Mouse (Mus musculus) midbrain, embryonic 10.5 days (tissue): ENCODE results near the gene Trarg1. TPM values are rescaled to one million over a fixed set of nuclear protein-coding genes. Genes with fewer than 3 reads are reported as not detected.
"Not testable (repeated sequence)": the region's sequence is repeated elsewhere in the genome, so short reads cannot be mapped to it uniquely, and the experiment has no call there.

Experiments
- DNase-seq: peaks from one replicate; pipeline ENCODE4 v3.0.0-alpha.2; 2017; ENCODE audit warnings: low spot score
- H3K27ac ChIP-seq: fragments of 300-500 bp; sonication (generic); replicated peaks from 2 replicates; pipeline ENCODE4 v1.5.1; 2016; ENCODE audit warnings: mild to moderate bottlenecking
- H3K27me3 ChIP-seq: fragments of 300-500 bp; sonication (generic); 2 replicates; pipeline ENCODE4 v1.6.1; 2016; ENCODE audit warnings: low read depth, mild to moderate bottlenecking; ENCODE audit not compliant: poor library complexity, severe bottlenecking
- H3K36me3 ChIP-seq: fragments of 300-500 bp; sonication (generic); 2 replicates; pipeline ENCODE4 v1.6.1; 2016; ENCODE audit warnings: mild to moderate bottlenecking, moderate library complexity
- H3K4me1 ChIP-seq: fragments of 300-500 bp; sonication (generic); 2 replicates; pipeline ENCODE4 v1.6.1; 2016
- H3K4me3 ChIP-seq: fragments of 300-500 bp; sonication (generic); 2 replicates; pipeline ENCODE4 v1.5.1; 2016; ENCODE audit warnings: mild to moderate bottlenecking, moderate library complexity
- H3K9me3 ChIP-seq: fragments of 300-500 bp; sonication (generic); replicated peaks from 2 replicates; pipeline ENCODE4 v1.6.1; 2016; ENCODE audit warnings: mild to moderate bottlenecking
- WGBS: fragments of 180-500 bp; shearing (Covaris S2); methylation state at CpG from one replicate; pipeline ENCODE4 v1.1.7; 2016; 5-methylcytosine and 5-hydroxymethylcytosine counted together
- polyA plus RNA-seq: library from polyadenylated mRNA; unstranded; fragments of >200 nt; fragmentation: Nextera tagmentation; extraction: Ambion mirVana; gene quantifications from 2 replicates; pipeline ENCODE4 v1.2.1, GENCODE M21; 2016

The Trarg1 gene
- 0.05 TPM in 1 of 2 replicates, not detected in the other for polyA plus RNA-seq

- not testable (repeated sequence) for H3K27ac ChIP-seq, H3K36me3 ChIP-seq, H3K9me3 ChIP-seq, DNase-seq, H3K4me1 ChIP-seq, H3K4me3 ChIP-seq
- WGBS: 42% methylated on average over 6 of the region's 8 CpGs
- H3K27me3 ChIP-seq: peaks cover 32% of the 10 kb centered on the region
Observed at GRCm38 (mm10) chr11:76679508-76679907, at the start of gene Trarg1. TSS of gene Trarg1 (plus strand) at chr11:76679808.

DNA sequence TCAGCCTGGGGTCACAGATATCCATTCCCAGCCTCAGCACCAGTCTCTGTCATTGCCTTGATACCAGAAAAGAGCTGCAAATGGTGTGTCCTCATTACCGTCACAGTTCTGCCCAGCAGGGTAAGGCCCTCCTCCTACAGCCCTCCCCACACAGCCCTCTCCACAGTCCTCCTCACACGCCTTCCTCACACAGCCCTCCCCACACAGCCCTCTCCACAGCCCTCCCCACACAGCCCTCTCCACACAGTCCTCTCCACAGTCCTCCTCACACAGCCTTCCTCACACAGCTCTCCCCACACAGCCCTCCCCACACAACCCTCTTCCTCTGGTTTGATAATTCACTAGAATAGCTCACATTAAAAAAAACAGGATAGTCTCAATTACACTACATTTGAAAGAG lies 49.6 kb upstream of the Trarg1 start:
- Histone ChIP-seq H3K4me3 (no peak overlapping the region), H3K36me3 (no peaks in the 10 kb centered on the region), H3K27me3 (peaks cover 5% of the 10 kb centered on the region), H3K4me1 (peaks cover 13% of the 10 kb centered on the region), H3K9me3 (peaks cover 6% of the 10 kb centered on the region; the same call in 1 of the 2 replicates), H3K27ac (no peak overlapping the region)
- WGBS: 69% methylated on average over 2 of the region's 2 CpGs
- DNase-seq: no peak

DNA sequence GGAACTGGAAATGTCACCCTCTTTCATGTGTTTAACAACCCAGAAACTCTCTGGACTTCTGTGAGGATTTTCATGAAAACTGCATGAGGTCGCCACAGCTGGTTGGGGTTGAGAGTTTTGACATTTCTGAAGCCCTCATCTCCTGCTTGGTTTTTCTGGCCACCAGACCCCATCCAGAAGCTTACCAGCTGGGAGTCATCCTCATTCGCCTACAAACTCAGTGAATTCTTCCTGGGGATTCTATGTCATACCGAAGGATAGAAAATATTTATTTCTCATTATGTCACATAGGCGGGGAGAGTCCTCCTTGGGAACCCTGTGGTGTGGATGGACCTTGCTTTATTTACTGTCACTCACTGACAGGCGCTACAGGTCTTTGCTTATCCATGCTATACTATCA lies 49.1 kb upstream of the Trarg1 start:
- WGBS: 88% methylated on average over 5 of the region's 5 CpGs
- peaks cover 13% of the 10 kb centered on the region for H3K4me1 ChIP-seq
- peaks cover 1% of the 10 kb centered on the region; the same call in 1 of the 2 replicates for H3K27me3 ChIP-seq
- peaks cover 6% of the 10 kb centered on the region; the same call in 1 of the 2 replicates for H3K9me3 ChIP-seq
- H3K27ac ChIP-seq: no peak overlapping the region
- H3K4me3 ChIP-seq: no peak overlapping the region
- H3K36me3 ChIP-seq: no peaks in the 10 kb centered on the region
- DNase-seq: no peak

- no peak overlapping the region for H3K4me3 ChIP-seq
- WGBS: 90% methylated on average over 17 of the region's 17 CpGs
- no peaks in the 10 kb centered on the region for H3K36me3 ChIP-seq
- no peaks in the 10 kb centered on the region for H3K9me3 ChIP-seq
- no peak overlapping the region for H3K27ac ChIP-seq
- peaks cover under 1% of the 10 kb centered on the region for H3K27me3 ChIP-seq
- no peak for DNase-seq
- peaks cover 5% of the 10 kb centered on the region for H3K4me1 ChIP-seq
Observed at GRCm38 (mm10) chr11:76639269-76639985, 40.2 kb upstream of the Trarg1 start.

DNA sequence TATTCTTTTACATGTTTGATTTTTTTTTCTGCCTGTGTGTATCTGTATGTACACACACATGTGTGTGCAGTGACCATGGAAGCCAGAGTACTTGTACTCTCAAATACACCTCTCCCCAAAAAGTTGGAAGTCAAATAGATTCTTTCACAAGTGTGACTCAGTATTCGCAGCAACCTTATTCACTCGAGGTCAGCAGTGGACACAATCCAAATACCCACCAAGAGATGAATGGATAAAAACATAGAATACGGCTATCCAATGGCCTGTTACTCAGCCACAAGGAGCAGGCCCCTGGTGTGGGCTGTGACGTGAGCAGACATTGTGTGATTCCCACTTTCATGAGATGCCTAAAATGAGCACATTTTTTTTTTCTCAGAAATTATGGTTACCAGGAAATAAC lies 39.4 kb upstream of the Trarg1 start:
- 84% methylated on average over 4 of the region's 4 CpGs for WGBS
- H3K36me3 ChIP-seq: no peaks in the 10 kb centered on the region

DNA sequence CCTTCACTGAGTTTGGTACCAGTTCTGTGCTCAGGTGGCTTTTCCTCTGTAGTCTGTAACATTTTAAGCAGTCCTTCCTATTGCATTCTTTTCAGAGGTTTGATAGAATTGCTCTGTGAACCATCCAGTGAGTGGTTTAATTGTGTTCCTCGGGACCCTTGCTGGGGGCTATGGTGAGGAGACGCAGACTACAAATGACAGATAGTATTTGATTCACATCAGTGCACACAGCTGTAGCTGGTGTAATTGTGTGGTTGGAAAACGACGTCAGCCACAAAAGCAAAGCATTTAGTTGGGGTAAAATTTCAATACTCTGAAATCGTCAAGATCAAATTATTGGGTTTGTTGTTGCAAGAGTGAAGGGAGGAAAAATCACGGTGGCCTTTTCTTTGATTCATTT lies 35.4 kb upstream of the Trarg1 start:
- Histone ChIP-seq H3K4me1 (peaks cover 38% of the 10 kb centered on the region), H3K27ac (no peak overlapping the region), H3K4me3 (no peak overlapping the region), H3K36me3 (no peaks in the 10 kb centered on the region), H3K27me3 (peaks cover 28% of the 10 kb centered on the region), H3K9me3 (no peaks in the 10 kb centered on the region)
- 55% methylated on average over 6 of the region's 6 CpGs for WGBS
- no peak for DNase-seq

More for the DNA sequence above, 39.4 kb upstream of the Trarg1 start:
- Histone ChIP-seq H3K27me3 (peaks cover 8% of the 10 kb centered on the region), H3K9me3 (no peaks in the 10 kb centered on the region), H3K27ac (no peak overlapping the region), H3K4me1 (peaks cover 13% of the 10 kb centered on the region), H3K4me3 (no peak overlapping the region)
- DNase-seq: no peak

DNA sequence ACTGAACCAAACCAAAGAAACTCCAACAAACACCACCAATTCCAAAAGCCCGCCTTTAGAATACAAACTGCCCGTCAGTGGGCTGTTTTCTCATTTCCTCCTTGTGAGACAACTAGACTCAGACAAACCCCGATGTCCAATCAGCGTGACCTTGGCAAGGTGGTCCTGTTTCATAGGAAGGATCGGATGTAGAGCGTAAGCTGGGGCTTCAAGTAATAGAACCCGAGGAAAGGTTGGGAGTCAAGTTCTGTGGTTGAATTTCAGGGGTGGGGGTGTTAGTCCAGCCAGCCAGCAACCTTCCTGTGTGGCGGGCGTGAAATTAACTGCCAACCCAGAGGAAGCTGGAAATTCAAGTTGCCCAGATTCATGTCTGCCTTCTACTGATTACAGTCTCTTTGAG lies 34.6 kb upstream of the Trarg1 start:
- Histone ChIP-seq H3K9me3 (no peaks in the 10 kb centered on the region), H3K27ac (no peak overlapping the region), H3K4me1 (peaks cover 38% of the 10 kb centered on the region), H3K4me3 (no peak overlapping the region), H3K27me3 (peaks cover 28% of the 10 kb centered on the region), H3K36me3 (no peaks in the 10 kb centered on the region)
- no peak for DNase-seq
- 82% methylated on average over 9 of the region's 9 CpGs for WGBS

- H3K4me3 ChIP-seq: peak overlapping the region; percentile 47
- no peaks in the 10 kb centered on the region for H3K9me3 ChIP-seq
- peaks cover 28% of the 10 kb centered on the region for H3K27me3 ChIP-seq
- WGBS: under 1% methylated on average over 19 of the region's 19 CpGs
- peak overlapping the region; percentile 28; the same call in 1 of the 2 replicates for H3K27ac ChIP-seq
- DNase-seq: peak; percentile 92
- peaks cover 38% of the 10 kb centered on the region for H3K4me1 ChIP-seq
- no peaks in the 10 kb centered on the region for H3K36me3 ChIP-seq
Observed at GRCm38 (mm10) chr11:76645955-76646354, 33.7 kb upstream of the Trarg1 start.

DNA sequence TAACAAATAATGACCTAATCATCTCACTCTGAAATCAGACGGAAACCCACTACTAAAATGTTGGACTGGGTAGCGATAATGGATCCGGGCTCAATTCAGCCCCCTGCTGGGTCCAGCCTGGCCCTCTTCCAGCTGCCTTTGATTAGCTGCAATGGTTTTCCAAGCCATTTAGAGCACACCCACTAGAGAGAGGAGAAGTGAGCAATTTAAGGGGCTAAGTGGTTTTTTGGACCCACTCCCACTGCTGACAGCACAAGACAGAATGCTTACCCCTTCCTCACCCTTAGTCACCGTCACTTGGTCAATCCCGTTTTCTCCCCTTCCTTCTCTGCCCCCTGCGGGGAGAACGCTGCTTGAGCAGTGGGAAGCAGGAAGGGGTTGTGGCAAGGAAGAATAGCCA lies 32.5 kb upstream of the Trarg1 start:
- H3K27me3 ChIP-seq: peaks cover 28% of the 10 kb centered on the region
- DNase-seq: no peak
- no peaks in the 10 kb centered on the region for H3K36me3 ChIP-seq
- peaks cover 42% of the 10 kb centered on the region for H3K4me1 ChIP-seq
- WGBS: 5% methylated on average over 7 of the region's 7 CpGs
- no peak overlapping the region for H3K27ac ChIP-seq
- H3K9me3 ChIP-seq: no peaks in the 10 kb centered on the region
- H3K4me3 ChIP-seq: peak overlapping the region; percentile 39

DNA sequence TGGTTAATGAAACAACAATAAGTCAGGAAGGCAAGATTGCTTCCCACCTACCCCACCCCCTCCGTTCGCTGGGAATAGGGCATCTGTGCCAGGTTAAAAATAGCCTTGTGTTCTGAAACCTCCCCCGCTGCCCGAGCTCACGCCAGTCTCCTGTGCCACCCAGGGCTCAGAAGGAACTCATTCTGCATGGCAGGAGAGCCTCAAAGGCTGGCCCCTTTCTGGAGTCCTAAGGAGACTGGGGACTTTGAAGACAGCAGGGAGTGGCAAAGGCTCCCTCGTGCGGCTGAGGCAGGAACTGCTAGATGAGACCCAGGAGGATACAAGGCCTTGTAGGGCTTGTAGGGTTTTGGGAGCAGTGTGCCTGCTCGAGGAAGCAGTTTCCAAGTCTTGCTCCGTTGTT lies 32.1 kb upstream of the Trarg1 start:
- Histone ChIP-seq H3K27ac (no peak overlapping the region), H3K36me3 (no peaks in the 10 kb centered on the region), H3K4me1 (peaks cover 46% of the 10 kb centered on the region), H3K9me3 (no peaks in the 10 kb centered on the region), H3K4me3 (peak overlapping the region; percentile 39), H3K27me3 (peaks cover 28% of the 10 kb centered on the region)
- DNase-seq: peak; percentile 83
- WGBS: 7% methylated on average over 9 of the region's 9 CpGs

GRCm38 (mm10) chr11:76650862-76651560 lies 28.6 kb upstream of the Trarg1 start:
- H3K36me3 ChIP-seq: no peaks in the 10 kb centered on the region
- DNase-seq: no peak
- H3K27me3 ChIP-seq: peaks cover 14% of the 10 kb centered on the region
- H3K27ac ChIP-seq: no peak overlapping the region
- peaks cover 29% of the 10 kb centered on the region for H3K4me1 ChIP-seq
- H3K4me3 ChIP-seq: no peak overlapping the region
- WGBS: 73% methylated on average over 14 of the region's 14 CpGs
- no peaks in the 10 kb centered on the region for H3K9me3 ChIP-seq

GRCm38 (mm10) chr11:76652838-76653334 lies 26.7 kb upstream of the Trarg1 start:
- Histone ChIP-seq H3K4me3 (no peak overlapping the region), H3K4me1 (peaks cover 12% of the 10 kb centered on the region), H3K9me3 (no peaks in the 10 kb centered on the region), H3K36me3 (no peaks in the 10 kb centered on the region), H3K27me3 (no peaks in the 10 kb centered on the region), H3K27ac (no peak overlapping the region)
- WGBS: 70% methylated on average over 3 of the region's 3 CpGs
- DNase-seq: no peak

- H3K27ac ChIP-seq: no peak overlapping the region
- H3K4me1 ChIP-seq: peaks cover 12% of the 10 kb centered on the region
- H3K4me3 ChIP-seq: peak overlapping the region; percentile 34
- no peaks in the 10 kb centered on the region for H3K27me3 ChIP-seq
- H3K9me3 ChIP-seq: no peaks in the 10 kb centered on the region
- 13% methylated on average over 10 of the region's 10 CpGs for WGBS
- no peaks in the 10 kb centered on the region for H3K36me3 ChIP-seq
- peak; percentile 33 for DNase-seq
Observed at GRCm38 (mm10) chr11:76655106-76655505, 24.5 kb upstream of the Trarg1 start.
